Mouse (Mus musculus): ENCODE results near the gene Ripor3.

The Ripor3 gene

DNA sequence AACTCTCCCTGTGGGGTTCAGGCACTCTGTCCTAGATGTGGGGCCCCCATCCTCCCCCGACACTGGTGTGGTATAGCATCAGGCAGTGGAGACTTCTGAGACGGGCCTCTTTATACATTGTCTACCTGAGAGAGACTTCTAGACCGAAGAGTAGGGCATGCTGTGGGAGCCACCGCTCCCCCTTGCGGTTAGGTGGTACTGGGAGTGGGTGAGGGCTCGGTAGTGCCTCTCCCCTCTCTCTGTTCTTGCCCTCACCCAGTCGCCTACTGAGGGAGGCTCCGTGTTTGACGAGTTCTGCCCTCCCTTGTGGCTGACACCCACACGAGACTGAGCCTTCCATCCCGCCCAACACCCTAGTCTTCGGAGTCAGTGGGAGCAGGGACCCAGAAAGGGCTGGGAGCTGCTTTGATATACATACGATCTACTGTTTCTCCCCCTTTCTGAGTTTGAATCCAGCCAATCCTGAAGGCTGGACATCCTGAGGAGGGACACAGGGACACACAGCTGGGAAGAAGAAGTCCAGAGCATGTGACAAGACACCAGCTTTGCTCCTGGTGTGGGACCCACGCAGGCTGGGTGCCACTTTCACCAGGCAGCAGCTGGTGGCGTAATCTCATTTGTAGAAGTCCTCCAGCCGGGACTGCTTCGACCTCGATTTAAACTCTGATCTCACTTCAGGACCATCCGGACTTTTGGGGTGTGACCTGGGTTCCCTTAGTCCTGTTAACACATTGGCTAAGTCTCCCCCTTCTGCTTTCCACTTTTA lies 14.4 kb downstream of the Ripor3 start:
- DNase-seq (ENCODE audit: extremely low read depth, insufficient read length, low spot score) = no peak

DNA sequence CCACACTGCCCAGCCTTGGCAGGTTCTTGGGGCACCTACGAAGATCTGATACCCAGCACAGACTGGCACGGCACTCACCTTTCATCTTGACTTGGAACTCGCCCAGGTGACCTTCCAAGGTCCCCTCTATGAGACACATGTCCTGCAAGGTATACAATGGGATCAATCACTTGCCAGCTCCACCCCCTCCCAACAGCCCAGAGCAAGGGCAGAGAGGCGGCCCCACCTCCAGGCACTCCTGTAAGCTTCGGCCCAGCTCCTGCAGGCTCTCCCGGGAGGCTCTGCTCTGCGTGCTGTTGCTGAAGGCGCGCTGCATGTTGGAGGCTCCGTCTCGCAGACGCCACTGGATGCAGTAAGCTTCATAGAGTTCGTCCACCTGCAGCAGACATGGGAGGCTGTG lies 17.2 kb downstream of the Ripor3 start:
- no peak for DNase-seq (ENCODE audit: extremely low read depth, insufficient read length, low spot score)

DNA sequence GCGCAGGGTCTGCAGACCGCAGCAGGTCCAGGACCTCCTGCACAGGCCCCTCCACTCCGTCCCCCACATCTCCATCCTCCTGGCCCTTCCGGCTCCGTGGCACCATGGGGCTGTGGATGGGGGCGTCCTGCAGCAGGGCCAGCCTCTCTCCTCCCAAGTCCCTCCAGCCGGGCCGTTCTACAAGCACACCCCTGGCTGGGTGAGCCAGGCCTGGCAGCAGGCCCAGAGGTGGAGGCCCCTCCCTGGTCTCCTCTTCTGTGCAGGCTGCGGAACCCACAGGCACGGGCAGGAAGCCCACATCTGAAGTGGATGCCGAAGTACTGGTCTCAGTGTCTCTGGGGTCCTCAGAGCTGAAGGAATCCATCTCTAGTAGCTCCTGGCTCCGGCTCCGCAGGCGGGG lies 21.1 kb downstream of the Ripor3 start:
- peak; percentile 62 for DNase-seq (ENCODE audit: extremely low read depth, insufficient read length, low spot score)

DNA sequence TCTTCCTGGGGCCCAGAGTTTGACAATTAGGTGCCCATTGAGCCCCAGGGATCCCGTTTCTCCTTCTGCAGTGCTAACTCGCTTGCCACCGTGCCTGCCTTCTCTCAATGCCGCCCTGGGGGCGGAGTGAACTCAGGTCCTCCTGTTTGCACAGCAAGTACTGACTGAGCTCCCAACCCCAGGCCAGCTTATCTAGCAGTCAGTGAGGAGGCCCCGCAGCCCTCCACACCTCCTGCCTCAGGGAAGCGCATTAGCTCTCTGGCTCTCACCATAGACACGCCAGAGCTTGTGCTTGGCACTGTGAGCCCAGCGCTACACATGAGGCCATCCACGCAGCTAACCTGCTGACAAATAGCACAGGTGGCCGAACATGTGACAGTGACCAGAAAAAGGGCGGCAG lies 22.8 kb downstream of the Ripor3 start:
- DNase-seq (ENCODE audit: extremely low read depth, insufficient read length, low spot score) = no peak

DNA sequence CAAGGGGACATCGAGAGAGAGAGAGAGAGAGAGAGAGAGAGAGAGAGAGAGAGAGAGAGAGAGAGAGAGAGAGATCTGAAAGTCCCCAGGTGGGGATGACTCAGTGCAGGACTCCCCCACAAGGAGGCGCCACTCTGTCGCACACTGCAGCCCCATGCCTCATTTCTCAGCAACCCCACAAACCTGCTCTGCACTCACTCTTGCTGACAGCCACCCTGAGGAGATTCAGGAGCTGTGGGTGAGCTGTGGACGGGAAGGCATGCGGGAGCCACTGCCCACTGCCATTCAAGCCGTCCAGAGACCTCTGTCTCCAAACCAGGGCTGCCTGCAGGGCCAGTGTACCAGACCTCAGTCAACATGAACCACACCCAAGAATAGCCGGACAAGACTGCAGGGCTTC lies 23.7 kb downstream of the Ripor3 start:
- peak; percentile 56 for DNase-seq (ENCODE audit: extremely low read depth, insufficient read length, low spot score)

DNA sequence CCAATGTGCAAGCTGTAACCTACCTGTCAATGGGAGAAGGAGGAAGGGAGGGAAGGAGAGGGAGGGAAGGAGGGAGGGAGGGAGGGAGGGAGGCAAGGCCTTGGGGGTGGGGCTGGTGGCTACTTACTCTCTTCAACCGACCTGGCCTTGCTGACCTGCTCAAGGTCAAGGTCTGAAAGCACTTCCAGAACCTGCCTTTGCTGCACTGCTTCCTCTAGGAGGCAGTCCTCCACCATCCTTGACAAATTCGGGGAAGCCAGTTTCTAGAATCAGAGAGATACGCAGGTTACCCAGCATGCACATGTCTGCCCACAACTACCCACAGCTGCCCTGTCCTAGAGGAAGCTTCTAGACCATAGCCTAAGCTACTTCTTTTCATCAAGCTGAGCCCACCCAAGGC lies 25.5 kb downstream of the Ripor3 start:
- DNase-seq (ENCODE audit: extremely low read depth, insufficient read length, low spot score) = no peak

DNA sequence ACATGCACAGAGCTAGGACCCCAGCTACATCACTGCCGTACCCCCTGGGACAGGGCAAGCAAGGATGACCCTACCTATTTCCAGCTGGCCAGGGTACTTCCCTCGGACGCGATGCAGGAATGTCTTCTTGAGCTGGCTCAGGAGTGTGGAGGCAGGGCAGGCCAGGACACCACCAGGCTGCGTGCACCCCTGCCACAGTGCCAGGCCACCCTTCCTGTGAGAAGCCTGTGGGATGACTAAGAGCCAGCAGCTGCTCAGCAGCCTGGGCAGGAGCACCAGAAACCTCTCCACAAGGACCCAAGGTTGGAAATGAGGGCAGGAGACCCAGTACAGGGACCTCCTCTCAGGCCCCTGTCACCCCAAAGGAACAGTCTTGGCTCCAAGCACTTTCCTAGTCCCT lies 26.0 kb downstream of the Ripor3 start:
- DNase-seq (ENCODE audit: extremely low read depth, insufficient read length, low spot score) = peak; percentile 78

DNA sequence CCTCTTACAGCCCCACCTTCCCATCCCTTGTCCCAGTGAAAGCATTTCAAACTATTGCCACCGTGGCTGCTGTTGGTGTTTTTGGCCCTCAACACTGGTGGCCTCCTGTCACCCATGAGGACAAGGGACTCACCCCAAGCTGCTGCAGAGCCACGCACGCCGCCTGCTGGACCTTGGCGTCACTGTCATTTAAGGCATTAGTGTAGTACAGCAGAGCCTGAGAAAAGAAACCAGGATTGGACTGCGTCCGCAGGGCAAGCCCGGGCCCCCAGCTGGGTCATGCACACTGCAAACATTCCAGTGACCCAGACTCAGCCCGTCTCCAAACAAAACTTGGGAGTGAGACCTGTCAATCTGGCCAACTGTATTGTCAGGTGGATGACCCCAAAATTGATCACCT lies 27.8 kb downstream of the Ripor3 start:
- DNase-seq (ENCODE audit: extremely low read depth, insufficient read length, low spot score) = no peak

DNA sequence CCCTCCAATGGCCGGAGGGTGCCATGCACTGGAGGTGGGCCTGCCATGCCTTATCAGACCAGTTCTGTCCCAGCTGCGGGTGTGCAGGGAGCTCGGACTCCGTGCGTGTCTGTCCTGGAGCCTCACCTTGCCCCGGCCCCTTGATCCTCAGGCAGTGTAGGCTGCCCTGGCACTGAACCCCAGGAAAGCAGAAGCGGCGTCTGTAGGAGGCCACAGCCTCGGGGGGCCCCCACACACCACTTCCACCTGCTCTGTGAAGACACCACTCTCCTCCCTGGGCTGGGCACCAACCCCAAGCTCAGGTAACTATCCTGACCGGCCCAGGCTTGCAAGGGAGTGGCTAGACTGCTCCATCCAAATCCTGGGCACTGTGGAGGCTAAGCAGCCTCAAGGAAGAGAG lies 30.0 kb downstream of the Ripor3 start:
- no peak for DNase-seq (ENCODE audit: extremely low read depth, insufficient read length, low spot score)

DNA sequence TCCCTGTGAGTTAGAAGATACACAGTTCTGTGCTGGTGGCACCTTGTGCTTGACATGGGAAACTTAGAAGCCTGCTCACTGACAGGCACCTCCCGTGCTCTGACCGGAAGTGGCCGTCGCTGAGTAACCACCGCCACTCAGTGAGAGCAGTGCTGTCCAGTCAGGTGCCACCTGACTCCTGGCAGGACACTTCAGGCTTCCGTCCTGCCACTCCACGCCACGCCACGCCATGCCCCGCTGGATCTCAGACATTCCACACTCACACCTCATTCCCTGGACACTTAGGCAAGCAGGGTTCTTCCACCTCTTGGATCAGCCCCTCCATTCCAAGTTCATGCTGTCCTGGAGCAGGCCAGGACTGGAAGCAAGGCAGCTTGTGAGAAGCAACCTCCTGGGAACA lies 32.1 kb downstream of the Ripor3 start:
- no peak for DNase-seq (ENCODE audit: extremely low read depth, insufficient read length, low spot score)

DNA sequence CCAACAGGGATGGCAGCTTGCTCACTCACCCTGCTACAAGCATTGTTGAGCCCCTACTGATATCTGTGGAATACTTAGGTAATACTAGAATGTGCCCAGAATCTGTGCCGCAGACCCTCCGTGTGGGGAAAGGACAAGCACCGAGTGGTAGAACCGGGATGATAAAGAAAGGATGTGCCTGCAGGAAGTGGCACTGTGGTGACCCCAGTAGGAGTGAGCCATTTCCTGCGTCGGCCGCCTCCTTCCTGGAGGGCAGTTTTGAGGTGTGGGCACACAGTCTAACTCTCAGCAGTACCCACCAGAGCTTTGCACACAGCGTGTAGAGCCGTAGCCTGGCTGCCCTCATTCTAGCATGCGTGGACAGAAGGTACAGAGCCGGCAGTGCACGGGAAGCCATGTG lies 34.7 kb downstream of the Ripor3 start:
- no peak for DNase-seq (ENCODE audit: extremely low read depth, insufficient read length, low spot score)

DNA sequence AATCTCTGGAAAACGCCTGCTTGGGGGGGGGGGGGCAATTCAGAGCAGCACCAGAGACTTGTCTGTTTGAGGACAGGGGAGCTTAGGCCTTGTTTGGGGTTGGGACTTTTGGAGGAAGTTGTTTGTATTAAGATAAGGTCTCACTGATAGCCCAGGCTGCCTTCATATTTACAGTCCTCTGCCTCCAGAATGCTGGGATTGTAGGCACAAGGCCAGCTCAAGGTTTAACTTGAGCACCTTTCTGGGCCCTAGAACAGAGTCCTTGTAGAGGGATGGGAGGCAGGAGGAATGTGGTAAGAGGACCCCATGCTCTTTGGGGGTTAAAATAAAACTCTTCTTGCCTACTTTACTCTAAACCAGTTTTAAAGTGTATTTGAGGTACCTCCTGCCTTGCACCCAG lies 37.6 kb downstream of the Ripor3 start:
- no peak for DNase-seq (ENCODE audit: extremely low read depth, insufficient read length, low spot score)

DNA sequence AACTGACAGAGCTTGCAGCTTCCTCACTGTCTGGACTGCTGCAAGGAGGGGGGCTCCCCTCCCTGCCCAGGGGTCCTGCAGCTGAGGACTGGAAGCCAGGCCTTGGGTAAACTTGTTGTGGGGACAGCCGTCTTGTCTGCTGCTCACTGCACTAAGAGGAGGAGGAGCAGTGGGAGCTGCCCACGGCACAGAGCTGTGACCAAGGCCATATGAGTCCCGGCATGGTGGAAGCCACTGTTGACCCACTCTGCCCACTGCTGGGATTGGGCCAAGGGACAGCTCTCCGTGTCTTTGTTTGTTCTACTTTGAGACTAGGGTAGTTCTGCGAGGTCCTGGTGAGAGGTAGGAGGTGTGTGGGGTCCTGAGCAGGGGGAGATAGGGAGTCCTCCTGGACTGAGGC lies 38.3 kb downstream of the Ripor3 start:
- DNase-seq (ENCODE audit: extremely low read depth, insufficient read length, low spot score) = no peak

DNA sequence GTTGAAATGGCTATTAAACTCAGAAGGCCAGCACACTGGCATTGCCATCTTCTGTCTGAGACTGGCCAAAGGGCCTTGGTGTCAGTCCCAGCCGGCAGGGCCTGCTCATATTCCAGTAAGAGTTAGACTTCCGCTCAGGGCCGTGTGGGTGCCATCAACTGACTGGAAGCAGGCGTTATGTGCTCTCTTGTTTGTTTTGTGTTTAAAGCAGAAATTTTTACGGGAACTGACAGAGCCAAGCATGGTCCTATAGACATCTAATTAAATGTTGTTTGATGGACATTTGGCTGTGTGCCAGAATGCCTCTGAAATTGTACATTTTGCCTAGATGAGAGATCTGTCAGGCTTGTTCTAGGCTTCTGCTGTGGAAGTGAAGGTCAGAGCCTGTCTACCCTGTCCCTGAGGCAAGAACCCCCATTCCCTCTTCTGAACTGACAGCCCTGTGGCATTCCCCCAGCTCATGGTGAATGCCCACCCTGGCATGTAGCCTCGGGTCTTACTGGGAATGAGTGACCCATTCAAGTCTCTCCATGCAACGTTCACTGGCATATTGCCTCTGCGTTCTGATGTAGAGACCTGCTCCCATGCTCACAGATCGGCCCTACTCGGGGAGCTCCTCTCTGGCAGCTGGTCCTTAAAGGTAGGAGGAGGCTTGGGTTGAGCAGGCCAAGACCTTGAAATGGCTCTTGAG lies 40.4 kb downstream of the Ripor3 start:
- no peak for DNase-seq (ENCODE audit: extremely low read depth, insufficient read length, low spot score)

DNA sequence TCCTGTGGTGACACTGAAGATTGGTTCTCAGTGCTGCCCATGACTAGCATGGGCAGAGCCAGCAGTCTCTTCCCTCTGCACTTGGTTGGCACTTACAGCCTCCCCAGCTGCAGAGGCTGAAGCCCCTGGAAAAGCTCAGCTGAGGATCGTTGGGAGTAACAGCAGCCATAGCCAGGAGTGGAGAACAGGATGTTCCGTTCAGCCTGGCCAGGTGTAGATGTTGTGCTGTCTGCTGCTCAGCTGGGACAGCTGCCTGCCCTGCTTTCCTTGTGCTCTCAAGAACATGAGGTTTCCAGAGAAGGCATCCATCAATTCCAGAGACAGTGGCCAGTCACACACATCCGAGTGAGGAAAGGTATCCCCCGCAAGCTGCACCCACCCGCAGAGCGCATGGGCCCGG lies 41.9 kb downstream of the Ripor3 start:
- no peak for DNase-seq (ENCODE audit: extremely low read depth, insufficient read length, low spot score)

DNA sequence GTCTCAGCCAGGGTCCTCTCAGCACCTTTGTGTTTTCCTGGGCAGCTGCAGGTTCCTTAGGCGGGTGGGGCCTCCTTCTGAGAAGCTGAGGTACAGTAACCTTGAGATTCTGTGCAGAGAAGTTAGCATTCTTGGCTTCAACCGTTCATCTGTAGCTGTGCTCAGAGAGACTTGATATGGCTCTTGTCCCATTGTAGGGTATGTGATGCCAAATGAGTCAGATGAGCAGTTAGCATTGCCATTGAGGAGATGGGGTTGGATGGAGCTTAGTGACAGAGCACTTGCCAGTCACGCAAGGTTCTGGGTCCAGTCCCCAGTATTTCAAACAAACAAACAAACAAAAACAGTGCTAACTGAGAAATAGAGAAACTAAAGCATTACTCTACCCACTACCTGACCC lies 44.5 kb downstream of the Ripor3 start:
- DNase-seq (ENCODE audit: extremely low read depth, insufficient read length, low spot score) = no peak

DNA sequence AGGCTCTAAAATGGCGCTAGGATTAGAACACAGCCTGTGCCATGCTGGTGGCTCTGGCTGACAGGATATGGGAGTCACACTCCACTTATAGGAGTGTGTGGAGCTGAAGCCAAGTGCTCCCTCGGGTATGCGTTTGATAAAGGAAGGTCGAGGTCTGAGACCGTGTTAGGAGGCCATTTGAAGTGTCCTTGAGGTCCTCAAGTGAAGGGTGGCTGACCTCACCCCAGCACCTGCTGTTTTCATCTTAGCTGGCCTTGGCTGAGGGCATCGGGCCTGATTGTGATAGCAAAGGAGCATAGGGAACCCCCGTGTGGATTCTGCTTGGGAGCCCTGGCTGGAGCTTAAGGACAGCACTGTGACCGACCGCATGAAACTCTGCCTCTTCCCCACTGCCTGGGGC lies 46.1 kb downstream of the Ripor3 start:
- no peak for DNase-seq (ENCODE audit: extremely low read depth, insufficient read length, low spot score)

DNA sequence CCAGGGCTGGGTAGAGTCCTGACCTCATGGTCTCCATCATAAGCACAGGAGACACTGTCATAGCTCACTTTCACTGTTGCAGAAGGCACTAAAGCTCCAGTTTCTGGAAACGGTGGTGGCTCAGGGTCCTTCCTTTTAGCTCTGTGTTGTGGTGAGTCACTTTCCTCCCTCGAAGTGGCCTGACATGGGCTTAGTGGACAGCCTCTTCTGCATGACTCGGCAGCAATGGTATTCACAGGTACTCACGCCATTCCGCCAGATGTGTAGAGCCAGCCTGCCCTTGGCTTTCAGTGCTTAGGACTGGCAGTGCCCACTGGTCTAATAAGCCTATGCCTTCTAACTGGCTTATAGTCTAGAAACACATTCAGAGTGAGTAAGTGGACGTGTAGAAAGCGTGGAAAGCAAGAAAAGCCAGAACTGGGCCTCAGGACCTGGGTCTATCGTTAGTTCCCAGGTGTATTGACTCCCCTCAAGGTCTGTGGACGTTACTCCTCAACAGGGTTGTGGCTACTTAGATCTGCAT lies 46.6 kb downstream of the Ripor3 start:
- peak; percentile 54 for DNase-seq (ENCODE audit: extremely low read depth, insufficient read length, low spot score)

DNA sequence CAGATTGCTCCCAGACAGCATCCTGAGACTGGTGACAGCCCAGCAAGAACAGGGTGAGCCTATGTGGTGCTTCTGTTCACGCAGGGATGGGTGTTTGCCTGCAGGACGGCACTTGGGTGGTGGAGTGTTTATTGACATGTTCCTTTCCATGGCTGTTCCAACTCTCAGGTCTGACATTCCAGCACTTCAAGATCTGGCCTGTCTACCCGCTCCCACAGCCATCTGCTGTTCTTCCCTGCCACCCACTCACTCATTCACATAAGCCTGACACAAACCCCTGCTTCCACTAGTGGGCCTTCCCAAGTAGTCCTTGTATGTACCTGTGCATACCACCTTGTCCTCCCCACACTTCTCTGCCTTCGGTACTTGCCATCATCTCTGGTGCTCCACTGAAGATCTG lies 47.2 kb downstream of the Ripor3 start:
- DNase-seq (ENCODE audit: extremely low read depth, insufficient read length, low spot score) = no peak

DNA sequence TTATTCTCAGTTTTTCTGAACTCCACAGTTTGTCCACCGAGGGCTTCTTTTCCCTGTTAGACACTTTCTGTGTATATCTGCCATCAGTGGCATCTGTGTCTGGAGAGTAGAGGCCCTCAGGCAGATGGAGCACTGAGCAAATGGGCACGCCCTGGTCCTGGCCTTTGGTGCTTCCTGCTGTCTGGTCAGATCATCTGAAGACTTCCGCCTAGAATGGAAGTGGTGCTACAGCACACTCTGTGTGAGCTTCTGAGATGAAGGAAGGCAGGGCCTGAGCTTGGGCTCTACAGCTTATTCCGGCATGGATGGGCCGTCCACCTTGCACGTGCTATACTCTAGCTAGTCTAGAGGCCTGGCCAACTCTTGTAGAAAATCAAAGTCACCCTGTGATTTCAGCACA lies 48.1 kb downstream of the Ripor3 start:
- DNase-seq (ENCODE audit: extremely low read depth, insufficient read length, low spot score) = no peak

DNA sequence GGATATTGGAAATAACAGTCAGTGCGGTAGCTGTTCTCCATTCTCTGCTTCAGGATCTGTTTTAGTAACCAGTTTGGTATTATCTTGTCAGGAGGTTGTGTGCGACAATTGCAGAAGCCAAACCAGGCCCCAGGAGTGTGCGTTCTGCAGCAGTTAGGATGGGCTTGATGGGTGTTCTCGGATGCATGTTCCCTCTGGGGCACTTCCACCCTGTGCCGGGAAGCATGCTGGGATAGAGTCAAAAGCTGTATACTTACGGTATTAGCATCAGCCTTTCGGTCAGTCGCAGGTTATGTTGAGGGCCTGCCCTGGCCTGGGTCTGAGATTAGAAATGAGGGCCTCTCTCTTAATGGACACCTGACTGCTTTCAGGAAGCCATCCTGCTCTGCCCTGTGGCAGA lies 49.8 kb downstream of the Ripor3 start:
- DNase-seq (ENCODE audit: extremely low read depth, insufficient read length, low spot score) = no peak

DNA sequence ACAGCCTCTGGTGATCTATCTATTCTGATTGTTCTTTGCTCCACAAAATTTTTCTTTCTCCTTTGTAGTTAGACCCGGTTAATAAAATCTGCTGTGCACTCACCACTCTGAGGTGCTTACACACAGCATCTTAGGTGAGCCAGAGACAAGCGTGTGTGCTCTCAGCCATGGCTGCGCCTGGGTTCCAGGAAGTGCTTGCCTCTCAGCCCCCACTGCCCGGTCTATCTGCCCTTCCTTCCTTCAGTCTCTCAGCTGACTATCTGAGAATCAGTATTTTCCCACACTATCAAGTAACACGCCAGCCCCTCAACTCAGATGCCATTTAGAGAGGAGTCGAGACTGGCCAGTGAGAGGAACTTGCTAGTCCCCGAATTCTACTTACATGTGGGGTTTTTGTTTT lies 50.4 kb downstream of the Ripor3 start:
- no peak for DNase-seq (ENCODE audit: extremely low read depth, insufficient read length, low spot score)

Measured in 3134 (cell line).